8 mouse cellular contexts compared by ENCODE assay signal in genomic region chr9:61372510-61372975, GRCm38 (mm10). TPM values are rescaled to one million over a fixed set of nuclear protein-coding genes. Genes with fewer than 3 reads are reported as not detected.
DNase-seq lines count a peak whose midpoint lies in the region; ATAC-seq and TF ChIP-seq lines count a peak whose summit lies in the region.

No protein-coding gene starts in this region.

- peaks cover 14% of the 10 kb centered on the region for H3K27me3 ChIP-seq in testis, adult 2 months (ENCODE audit: control insufficient read depth, insufficient read depth, low read length)
- no peaks in the 10 kb centered on the region for H3K27me3 ChIP-seq in intestine, embryonic 15.5 days (replicated peaks)
- H3K27me3 ChIP-seq in midbrain, embryonic 14.5 days (ENCODE audit: control insufficient read depth, insufficient read depth, low read length): no peaks in the 10 kb centered on the region

- H3K9me3 ChIP-seq in intestine, embryonic 15.5 days: no peaks in the 10 kb centered on the region
- no peaks in the 10 kb centered on the region for H3K9me3 ChIP-seq in midbrain, embryonic 14.5 days (ENCODE audit: control insufficient read depth, low read length)

- H3K4me1 ChIP-seq in testis, adult 2 months (ENCODE audit: control insufficient read depth, insufficient read depth, low read length): peaks cover 29% of the 10 kb centered on the region
- H3K4me1 ChIP-seq in intestine, embryonic 15.5 days (replicated peaks): peaks cover 64% of the 10 kb centered on the region
- H3K4me1 ChIP-seq in midbrain, embryonic 14.5 days (ENCODE audit: control insufficient read depth, insufficient read depth, low read length): peaks cover 57% of the 10 kb centered on the region

- peak; percentile 23 for ATAC-seq in intestine, embryonic 15.5 days
- ATAC-seq in midbrain, embryonic 14.5 days (ENCODE audit: low FRiP score, low TSS enrichment): peak; percentile 3; the same call in 1 of the 2 replicates
- ATAC-seq in megakaryocyte progenitor cell, adult 5-6 weeks (replicated peaks; ENCODE audit: poor library complexity): no peak; the same call in 1 of the 2 replicates

- peak overlapping the region; percentile 93 for H3K9ac ChIP-seq in intestine, embryonic 15.5 days
- peak overlapping the region; percentile 98 for H3K9ac ChIP-seq in midbrain, embryonic 14.5 days (replicated peaks; ENCODE audit: low read length)

- 0% methylated on average over 41 of the region's 42 CpGs for WGBS in intestine, embryonic 15.5 days
- WGBS in midbrain, embryonic 14.5 days: under 1% methylated on average over 42 of the region's 42 CpGs

- TF ChIP-seq CTCF in testis, adult 2 months (IDR thresholded peaks at IDR 0.05; ENCODE audit: control insufficient read depth, insufficient read depth, insufficient replicate concordance, low read depth, low read length): no peak

- H3K27ac ChIP-seq in testis, adult 2 months (ENCODE audit: control insufficient read depth, insufficient read depth, low read depth, low read length): peak overlapping the region; percentile 93
- peak overlapping the region; percentile 94 for H3K27ac ChIP-seq in intestine, embryonic 15.5 days
- peak overlapping the region; percentile 95 for H3K27ac ChIP-seq in midbrain, embryonic 14.5 days (replicated peaks; ENCODE audit: low read depth, low read length)

- no peaks in the 10 kb centered on the region for H3K36me3 ChIP-seq in testis, adult 2 months (ENCODE audit: control insufficient read depth, insufficient read depth, low read length)
- no peaks in the 10 kb centered on the region for H3K36me3 ChIP-seq in intestine, embryonic 15.5 days
- 0 out of 2 replicates have a peak, but pooled peaks cover 10% of the 10 kb centered on the region for H3K36me3 ChIP-seq in midbrain, embryonic 14.5 days (ENCODE audit: control insufficient read depth, insufficient read depth, low read length)

- peak overlapping the region; percentile 93 for H3K4me2 ChIP-seq in intestine, embryonic 15.5 days (replicated peaks)
- H3K4me2 ChIP-seq in midbrain, embryonic 14.5 days (ENCODE audit: low read length): peak overlapping the region; percentile 97

- DNase-seq in embryo, embryonic 10 days (ENCODE audit: low spot score): peak; percentile 67
- no peak for DNase-seq in embryo, embryonic 9.5 days (ENCODE audit: extremely low spot score)
- DNase-seq in testis, postnatal 14 days (ENCODE audit: low spot score): no peak
- no peak for DNase-seq in midbrain, embryonic 14.5 days
- DNase-seq in adrenal gland, postnatal 36 days: no peak

- peak overlapping the region; percentile 97 for H3K4me3 ChIP-seq in testis, adult 2 months (ENCODE audit: control insufficient read depth, low read depth, low read length)
- H3K4me3 ChIP-seq in intestine, embryonic 15.5 days (replicated peaks): peak overlapping the region; percentile 88
- H3K4me3 ChIP-seq in midbrain, embryonic 14.5 days (replicated peaks; ENCODE audit: low read depth, low read length): peak overlapping the region; percentile 98

- TF ChIP-seq POLR2A in testis, adult 2 months (IDR thresholded peaks at IDR 0.05; ENCODE audit: control insufficient read depth, low read depth, low read length): no peak

RNA-seq across cellular contexts. Expression of gene Tle3, which starts 0.4 kb away (rescaled TPM):
- 153 and 176 TPM in 2 replicates for polyA plus RNA-seq in testis, adult 2 months (2012; rRNA removed)
- polyA plus RNA-seq in intestine, embryonic 15.5 days (2015; fragmentation: Nextera tagmentation; extraction: Ambion mirVana): 18.6 and 20.3 TPM in 2 replicates
- 36.4 and 43.8 TPM in 2 replicates for polyA plus RNA-seq in midbrain, embryonic 14.5 days (2014; fragmentation: Nextera tagmentation; extraction: Ambion mirVana)
- total RNA-seq in adrenal gland, postnatal 36 days (2021): 100 to 1,000 TPM; 121 to 144 TPM
- 65.2 and 66.2 TPM in 2 replicates for total RNA-seq in megakaryocyte progenitor cell, adult 5-6 weeks (2015)
- total RNA-seq in megakaryocyte progenitor cell, adult 5-6 weeks (2017): 48.0 and 50.5 TPM in 2 replicates
